Mouse (Mus musculus): ENCODE data around the gene Zfp706. TPM values are rescaled to one million over a fixed set of nuclear protein-coding genes. Genes with fewer than 3 reads are reported as not detected.

Gene Zfp706
- polyA plus RNA-seq, 1 experiment from 2014 or later, result 460 TPM

DNA sequence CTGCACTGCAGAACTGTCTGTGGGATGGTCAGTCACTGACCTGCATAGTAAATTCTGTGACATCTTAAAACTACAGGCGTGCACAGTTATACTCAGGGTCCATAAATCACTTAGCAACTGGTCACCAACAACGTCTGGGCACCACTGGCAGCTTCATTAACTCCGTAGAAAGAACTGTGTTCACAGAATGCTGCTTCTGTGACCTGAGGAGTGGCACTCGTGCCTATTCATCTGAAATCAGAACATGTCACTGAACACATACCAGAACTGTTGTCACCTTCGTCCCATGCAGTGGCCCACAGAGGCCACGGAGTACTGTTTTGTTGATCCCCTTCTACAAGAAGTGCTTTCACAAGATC is 22.0 kb downstream of the Zfp706 start:
- H3K27me3 ChIP-seq (ENCODE audit: insufficient read depth, poor library complexity, severe bottlenecking), result no peaks in the 10 kb centered on the region
- WGBS, result 81% methylated on average over 6 of the region's 6 CpGs
- DNase-seq (ENCODE audit: low spot score), result no peak
- H3K9me3 ChIP-seq, result no peaks in the 10 kb centered on the region
- no peak overlapping the region for H3K27ac ChIP-seq
- H3K36me3 ChIP-seq, result no peaks in the 10 kb centered on the region
- H3K4me1 ChIP-seq (replicated peaks), result peaks cover 44% of the 10 kb centered on the region
- H3K4me3 ChIP-seq, result no peak overlapping the region

DNA sequence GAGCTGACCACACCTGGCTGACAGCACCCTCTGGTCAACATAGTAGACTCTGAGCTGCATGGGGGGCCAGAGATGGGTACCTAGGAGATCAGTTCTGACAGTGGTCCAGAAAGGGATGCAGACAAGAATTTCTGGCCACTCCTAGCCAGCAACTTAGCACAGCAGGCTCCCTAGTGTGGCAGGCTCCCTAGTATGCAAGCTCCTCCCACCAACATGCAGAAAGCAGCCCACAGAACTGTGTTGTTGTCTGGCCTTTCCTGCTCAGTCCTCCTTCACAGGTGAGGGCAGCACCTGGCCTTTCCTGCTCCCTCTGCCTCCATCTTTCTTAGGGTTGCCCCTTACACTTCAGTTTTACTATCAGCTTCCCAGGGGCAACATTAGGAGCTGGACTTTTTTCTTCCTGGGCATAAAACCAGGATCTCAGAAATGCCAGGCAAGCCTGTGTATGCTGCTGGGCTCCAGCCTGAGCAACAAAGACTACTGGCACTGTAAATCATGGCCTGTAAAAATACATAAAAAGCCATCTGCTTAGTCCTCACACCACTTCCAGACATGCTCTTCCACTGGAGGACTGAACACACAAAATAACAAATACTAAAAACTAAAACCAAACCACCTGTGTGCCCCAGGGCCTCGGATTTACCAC is 22.5 kb downstream of the Zfp706 start:
- Histone ChIP-seq H3K27ac (no peak overlapping the region), H3K4me1 (replicated peaks) (peaks cover 44% of the 10 kb centered on the region), H3K9me3 (no peaks in the 10 kb centered on the region), H3K27me3 (ENCODE audit: insufficient read depth, poor library complexity, severe bottlenecking) (no peaks in the 10 kb centered on the region), H3K36me3 (no peaks in the 10 kb centered on the region), H3K4me3 (no peak overlapping the region)
- WGBS, result 72% methylated on average over 1 of the region's 1 CpGs
- no peak for DNase-seq (ENCODE audit: low spot score)

DNA sequence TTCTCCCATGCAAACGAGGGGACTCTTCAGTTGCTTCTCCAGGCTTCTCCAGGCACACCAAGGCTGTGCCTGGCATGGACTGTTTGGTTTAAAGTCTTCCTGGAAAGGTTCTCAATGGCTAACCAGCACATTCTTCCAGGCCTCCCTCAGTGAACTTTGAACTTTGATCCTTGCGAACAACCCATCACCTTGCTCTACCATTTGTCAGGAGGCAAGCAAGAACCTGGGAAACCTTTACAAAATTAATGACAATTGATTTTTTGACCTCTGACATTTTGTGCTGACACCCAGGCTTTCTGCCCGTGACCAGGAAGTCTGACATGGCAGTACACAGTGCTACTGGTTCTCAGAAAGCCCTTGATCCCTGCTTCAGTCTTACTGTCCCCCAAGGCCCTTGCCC is 24.1 kb downstream of the Zfp706 start:
- H3K27ac ChIP-seq, result no peak overlapping the region
- no peaks in the 10 kb centered on the region for H3K9me3 ChIP-seq
- H3K4me3 ChIP-seq, result no peak overlapping the region
- 66% methylated on average over 3 of the region's 3 CpGs for WGBS
- H3K4me1 ChIP-seq (replicated peaks), result peaks cover 41% of the 10 kb centered on the region
- no peaks in the 10 kb centered on the region for H3K36me3 ChIP-seq
- no peak for DNase-seq (ENCODE audit: low spot score)
- no peaks in the 10 kb centered on the region for H3K27me3 ChIP-seq (ENCODE audit: insufficient read depth, poor library complexity, severe bottlenecking)

DNA sequence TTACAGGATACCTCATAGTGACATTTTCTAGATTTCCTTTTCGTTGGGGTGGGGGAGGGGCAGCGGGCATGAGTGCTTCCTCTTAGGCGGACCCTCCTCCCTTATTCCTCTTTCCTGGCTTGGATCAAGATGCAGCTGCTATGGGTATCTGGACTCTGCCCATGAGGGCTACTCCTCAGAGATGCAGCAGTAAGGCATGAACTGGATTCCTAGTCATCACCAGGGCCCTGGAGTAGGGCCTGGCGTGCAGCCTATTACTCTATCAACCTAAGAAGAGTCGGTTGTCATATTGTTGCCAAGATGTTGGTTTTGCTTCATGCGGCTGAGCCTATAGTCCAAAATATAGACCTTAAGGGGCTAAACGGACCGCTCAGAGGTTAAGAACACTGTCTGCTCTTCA is 27.3 kb downstream of the Zfp706 start:
- WGBS, result 44% methylated on average over 8 of the region's 8 CpGs
- Histone ChIP-seq H3K27me3 (ENCODE audit: insufficient read depth, poor library complexity, severe bottlenecking) (no peaks in the 10 kb centered on the region), H3K36me3 (no peaks in the 10 kb centered on the region), H3K4me3 (peak overlapping the region; percentile 51), H3K9me3 (no peaks in the 10 kb centered on the region), H3K4me1 (replicated peaks) (peaks cover 34% of the 10 kb centered on the region), H3K27ac (peak overlapping the region; percentile 14)
- DNase-seq (ENCODE audit: low spot score), result no peak

- 5% methylated on average over 20 of the region's 20 CpGs for WGBS
- no peaks in the 10 kb centered on the region for H3K36me3 ChIP-seq
- no peaks in the 10 kb centered on the region for H3K9me3 ChIP-seq
- DNase-seq (ENCODE audit: low spot score), result peak; percentile 72
- H3K27me3 ChIP-seq (ENCODE audit: insufficient read depth, poor library complexity, severe bottlenecking), result no peaks in the 10 kb centered on the region
- peak overlapping the region; percentile 14 for H3K27ac ChIP-seq
- H3K4me1 ChIP-seq (replicated peaks), result peaks cover 38% of the 10 kb centered on the region
- H3K4me3 ChIP-seq, result peak overlapping the region; percentile 51
Measured at GRCm38 (mm10) chr15:36979488-36980201, 27.9 kb downstream of the Zfp706 start.

DNA sequence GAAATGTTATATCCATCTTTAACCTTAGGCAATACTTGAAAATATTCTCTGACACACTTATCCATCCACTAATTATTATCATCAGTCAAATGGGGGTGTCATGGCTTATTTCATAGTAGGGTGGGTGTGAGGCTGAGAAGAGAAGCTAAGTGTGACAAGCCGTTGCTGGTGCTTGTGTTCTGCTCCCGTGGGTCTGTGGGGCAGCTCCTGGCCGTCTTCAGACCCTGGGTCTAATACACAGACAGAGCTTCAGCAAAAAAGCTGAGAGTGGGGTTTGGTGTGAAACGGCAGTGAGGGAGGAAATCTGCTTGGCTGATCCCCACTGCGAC is 28.4 kb downstream of the Zfp706 start:
- no peak for DNase-seq (ENCODE audit: low spot score)
- Histone ChIP-seq H3K9me3 (no peaks in the 10 kb centered on the region), H3K4me3 (peak overlapping the region; percentile 51), H3K27me3 (ENCODE audit: insufficient read depth, poor library complexity, severe bottlenecking) (no peaks in the 10 kb centered on the region), H3K36me3 (no peaks in the 10 kb centered on the region), H3K27ac (0 out of 2 replicates have a peak overlapping the region, but pooled peaks have one; percentile 14), H3K4me1 (replicated peaks) (peaks cover 38% of the 10 kb centered on the region)
- WGBS, result 44% methylated on average over 5 of the region's 5 CpGs

DNA sequence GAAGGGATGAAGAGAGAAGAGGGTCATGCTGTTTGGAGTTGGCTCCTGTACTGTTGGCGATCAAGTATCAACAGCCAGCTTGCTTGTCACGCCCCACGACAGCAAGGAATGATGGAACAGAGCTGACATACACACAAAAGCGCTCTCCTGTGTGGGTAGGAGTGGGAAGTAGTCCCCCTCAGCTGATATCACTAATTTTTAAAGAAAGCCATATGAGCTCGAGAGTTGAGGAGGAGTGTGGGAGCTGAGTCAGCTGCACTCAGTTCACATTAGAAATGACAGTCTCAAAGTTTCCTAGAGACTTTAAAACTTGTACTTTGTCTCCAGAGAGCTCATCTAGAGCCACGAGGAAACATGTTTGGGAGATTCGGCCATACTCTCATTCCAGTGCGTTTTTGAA is 29.8 kb downstream of the Zfp706 start:
- Histone ChIP-seq H3K27ac (no peak overlapping the region), H3K36me3 (no peaks in the 10 kb centered on the region), H3K27me3 (ENCODE audit: insufficient read depth, poor library complexity, severe bottlenecking) (no peaks in the 10 kb centered on the region), H3K4me3 (no peak overlapping the region), H3K9me3 (no peaks in the 10 kb centered on the region), H3K4me1 (replicated peaks) (peaks cover 31% of the 10 kb centered on the region)
- 82% methylated on average over 8 of the region's 8 CpGs for WGBS
- DNase-seq (ENCODE audit: low spot score), result no peak

- no peak overlapping the region for H3K4me3 ChIP-seq
- peaks cover 23% of the 10 kb centered on the region for H3K4me1 ChIP-seq (replicated peaks)
- H3K9me3 ChIP-seq, result no peaks in the 10 kb centered on the region
- no peaks in the 10 kb centered on the region for H3K27me3 ChIP-seq (ENCODE audit: insufficient read depth, poor library complexity, severe bottlenecking)
- DNase-seq (ENCODE audit: low spot score), result no peak
- no peak overlapping the region for H3K27ac ChIP-seq
- WGBS, result 78% methylated on average over 5 of the region's 5 CpGs
- no peaks in the 10 kb centered on the region for H3K36me3 ChIP-seq
Measured at GRCm38 (mm10) chr15:36975690-36976089, 31.9 kb downstream of the Zfp706 start.

DNA sequence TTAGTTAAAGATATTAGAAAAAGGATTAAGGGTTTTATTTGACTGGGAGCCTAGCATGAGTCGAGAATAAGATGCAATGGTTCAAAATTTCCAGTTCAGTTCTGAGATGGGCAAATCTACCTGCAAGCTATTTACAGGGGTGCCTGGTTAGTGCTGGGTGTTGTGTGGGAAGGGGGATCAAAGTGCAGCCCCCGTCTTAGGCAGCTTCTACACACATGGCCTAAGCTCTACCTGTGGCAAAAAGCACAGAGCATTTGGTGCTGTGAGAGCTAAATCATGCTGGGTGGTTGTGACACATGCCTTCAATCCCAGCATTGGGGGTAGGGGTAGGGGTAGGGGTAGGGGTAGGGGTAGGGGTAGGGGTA is 32.3 kb downstream of the Zfp706 start:
- no peak overlapping the region for H3K27ac ChIP-seq
- H3K36me3 ChIP-seq, result no peaks in the 10 kb centered on the region
- WGBS, result 98% methylated on average over 2 of the region's 2 CpGs
- H3K4me1 ChIP-seq (replicated peaks), result peaks cover 19% of the 10 kb centered on the region
- H3K9me3 ChIP-seq, result no peaks in the 10 kb centered on the region
- H3K4me3 ChIP-seq, result no peak overlapping the region
- DNase-seq (ENCODE audit: low spot score), result no peak
- no peaks in the 10 kb centered on the region for H3K27me3 ChIP-seq (ENCODE audit: insufficient read depth, poor library complexity, severe bottlenecking)

GRCm38 (mm10) chr15:36974614-36975255 is 32.8 kb downstream of the Zfp706 start:
- Histone ChIP-seq H3K27ac (no peak overlapping the region), H3K27me3 (ENCODE audit: insufficient read depth, poor library complexity, severe bottlenecking) (no peaks in the 10 kb centered on the region)
- 71% methylated on average over 6 of the region's 6 CpGs for WGBS

DNA sequence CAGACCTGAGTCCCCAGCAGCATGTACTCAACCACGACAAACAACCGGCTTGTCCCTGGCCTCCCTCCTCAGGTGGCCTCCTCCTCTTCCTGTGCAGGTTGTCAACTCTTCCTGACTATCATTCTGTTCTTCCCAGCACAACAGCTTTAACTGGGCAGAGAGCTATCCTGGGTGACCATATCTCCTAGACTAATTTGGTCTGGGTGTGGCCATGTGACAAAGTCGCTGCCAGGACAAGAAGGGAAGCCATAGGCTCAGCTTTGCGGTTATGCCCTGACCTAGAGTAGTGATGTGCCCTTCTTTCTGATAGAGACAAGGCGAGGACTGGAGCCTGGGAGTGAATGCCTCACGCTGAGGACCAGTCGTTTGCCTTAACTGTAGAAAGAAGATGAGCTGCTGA is 33.9 kb downstream of the Zfp706 start:
- no peak overlapping the region for H3K4me3 ChIP-seq
- 84% methylated on average over 7 of the region's 7 CpGs for WGBS
- peaks cover 10% of the 10 kb centered on the region; the same call in 1 of the 2 replicates for H3K4me1 ChIP-seq (replicated peaks)
- H3K27me3 ChIP-seq (ENCODE audit: insufficient read depth, poor library complexity, severe bottlenecking), result 0 out of 2 replicates have a peak, but pooled peaks cover 4% of the 10 kb centered on the region
- H3K9me3 ChIP-seq, result no peaks in the 10 kb centered on the region
- no peaks in the 10 kb centered on the region for H3K36me3 ChIP-seq
- H3K27ac ChIP-seq, result no peak overlapping the region
- DNase-seq (ENCODE audit: low spot score), result no peak

More at GRCm38 (mm10) chr15:36974614-36975255, 32.8 kb downstream of the Zfp706 start:
- no peak for DNase-seq (ENCODE audit: low spot score)
- H3K36me3 ChIP-seq, result no peaks in the 10 kb centered on the region
- H3K9me3 ChIP-seq, result no peaks in the 10 kb centered on the region
- H3K4me3 ChIP-seq, result no peak overlapping the region
- peaks cover 14% of the 10 kb centered on the region for H3K4me1 ChIP-seq (replicated peaks)

DNA sequence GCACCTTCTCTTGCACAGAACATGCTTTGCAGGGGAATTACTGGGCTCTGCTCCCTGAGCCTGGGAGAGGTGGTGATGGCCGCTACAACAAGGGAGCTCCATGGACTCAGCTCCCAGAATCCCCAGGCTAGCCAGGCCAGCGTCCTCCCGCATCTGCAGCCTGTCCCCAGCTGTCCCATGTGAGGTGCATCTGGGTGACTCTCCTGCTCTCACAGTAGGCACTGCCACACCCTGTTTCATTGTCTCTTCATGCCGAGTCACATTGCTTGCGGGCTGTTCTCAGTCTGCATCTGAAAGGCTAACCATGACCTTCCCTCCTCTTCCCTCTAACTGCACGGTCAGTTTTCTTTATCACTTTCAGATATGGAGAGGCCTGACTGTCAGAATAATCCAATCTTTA is 34.3 kb downstream of the Zfp706 start:
- H3K4me3 ChIP-seq, result no peak overlapping the region
- peaks cover 11% of the 10 kb centered on the region; the same call in 1 of the 2 replicates for H3K4me1 ChIP-seq (replicated peaks)
- H3K27ac ChIP-seq, result no peak overlapping the region
- WGBS, result 78% methylated on average over 6 of the region's 6 CpGs
- no peaks in the 10 kb centered on the region for H3K9me3 ChIP-seq
- no peaks in the 10 kb centered on the region for H3K36me3 ChIP-seq
- no peak for DNase-seq (ENCODE audit: low spot score)
- H3K27me3 ChIP-seq (ENCODE audit: insufficient read depth, poor library complexity, severe bottlenecking), result 0 out of 2 replicates have a peak, but pooled peaks cover 5% of the 10 kb centered on the region

DNA sequence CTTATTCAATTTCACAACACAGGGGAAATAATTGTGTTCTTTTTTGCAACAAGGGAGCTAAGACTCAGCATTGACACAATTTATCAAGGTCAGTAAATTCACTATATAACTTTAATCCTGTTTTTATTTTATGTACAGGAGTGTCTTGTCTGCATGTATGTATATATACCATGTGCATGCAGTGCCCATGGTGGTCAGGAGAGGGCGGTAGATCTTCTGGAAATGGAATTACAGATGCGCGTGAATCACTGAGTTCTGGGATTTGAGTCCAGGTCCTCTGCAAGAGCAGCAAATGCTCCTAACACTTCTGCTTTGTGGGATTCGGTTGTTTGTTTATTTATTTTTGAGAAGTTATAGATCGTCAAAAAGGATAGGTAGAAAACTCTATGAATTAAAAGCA is 37.8 kb downstream of the Zfp706 start:
- H3K9me3 ChIP-seq, result no peaks in the 10 kb centered on the region

More for the DNA sequence above, 37.8 kb downstream of the Zfp706 start:
- Histone ChIP-seq H3K36me3 (no peaks in the 10 kb centered on the region), H3K4me3 (no peak overlapping the region), H3K27me3 (ENCODE audit: insufficient read depth, poor library complexity, severe bottlenecking) (peaks cover 8% of the 10 kb centered on the region; the same call in 1 of the 2 replicates), H3K4me1 (replicated peaks) (peaks cover 26% of the 10 kb centered on the region), H3K27ac (no peak overlapping the region)
- WGBS, result 86% methylated on average over 5 of the region's 5 CpGs
- no peak for DNase-seq (ENCODE audit: low spot score)

All from hindbrain, embryonic 10.5 days (tissue).